Mouse (Mus musculus): Measurements from ENCODE around the gene C2cd4c.

Gene C2cd4c

DNA sequence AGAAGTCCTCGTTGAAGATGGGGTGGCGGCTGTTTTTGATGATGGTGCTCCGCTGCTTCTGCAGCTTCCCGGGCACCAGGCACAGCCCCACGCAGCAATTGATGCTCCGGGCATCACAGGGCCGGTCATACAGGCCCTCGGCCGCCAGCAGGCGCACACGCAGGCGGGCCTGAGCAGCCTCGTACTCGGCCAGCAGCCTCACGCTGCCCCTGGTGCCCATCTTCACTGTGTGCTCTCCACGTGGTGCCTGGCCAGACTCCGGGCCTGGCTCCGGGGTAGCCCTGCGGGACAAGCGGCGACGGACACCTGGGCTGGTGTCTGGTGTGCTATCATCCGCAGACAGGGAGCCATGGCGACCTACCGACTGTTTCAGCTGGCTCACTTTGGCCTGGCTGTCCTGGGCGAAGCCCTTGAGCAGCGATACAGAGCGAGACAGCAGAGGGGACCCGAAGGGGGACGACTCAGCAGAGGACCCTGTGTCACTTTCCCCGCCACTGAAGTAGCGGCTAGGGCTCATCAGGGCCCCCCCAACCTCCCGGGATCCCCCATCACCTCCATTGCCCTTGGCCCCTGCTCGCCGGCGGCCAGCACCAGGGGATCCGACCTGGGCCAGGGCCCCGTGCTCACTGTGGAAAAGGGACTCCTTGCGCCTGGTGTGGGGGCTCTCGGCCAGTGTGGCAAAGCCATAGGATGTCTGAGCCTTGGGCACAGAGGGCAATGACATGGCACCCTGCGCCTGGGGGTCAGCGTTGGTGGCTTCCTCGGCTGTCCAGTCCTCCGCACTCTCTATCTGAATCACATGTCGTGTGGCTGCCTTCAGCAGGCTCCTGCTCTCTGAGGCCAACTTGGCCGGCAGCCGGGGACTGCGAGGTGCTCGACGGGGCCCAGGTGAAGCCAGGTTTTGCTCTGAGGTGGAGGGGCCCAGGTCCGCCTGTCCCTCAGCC, 1.4 kb downstream of the C2cd4c start:
- DNase-seq: no peak

DNA sequence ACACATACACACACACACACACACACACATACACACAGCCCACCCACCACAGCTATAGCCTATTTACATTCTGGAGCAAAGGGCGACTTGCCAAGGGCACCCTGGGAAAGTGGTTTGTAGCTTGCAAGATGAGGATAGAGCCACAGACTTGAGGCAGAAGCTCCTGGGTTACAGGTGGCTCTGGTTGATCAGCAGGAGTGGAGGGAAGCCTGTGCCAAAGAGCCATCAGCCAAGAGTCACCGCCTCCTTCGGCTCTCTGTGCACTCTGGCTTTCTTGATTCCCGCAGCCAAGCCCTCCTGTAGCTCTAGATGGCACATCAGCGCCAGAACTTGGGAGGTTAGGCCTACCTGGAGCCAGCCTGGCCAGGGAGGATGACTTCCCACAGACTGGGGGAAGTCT, 2.5 kb downstream of the C2cd4c start:
- no peak for DNase-seq

DNA sequence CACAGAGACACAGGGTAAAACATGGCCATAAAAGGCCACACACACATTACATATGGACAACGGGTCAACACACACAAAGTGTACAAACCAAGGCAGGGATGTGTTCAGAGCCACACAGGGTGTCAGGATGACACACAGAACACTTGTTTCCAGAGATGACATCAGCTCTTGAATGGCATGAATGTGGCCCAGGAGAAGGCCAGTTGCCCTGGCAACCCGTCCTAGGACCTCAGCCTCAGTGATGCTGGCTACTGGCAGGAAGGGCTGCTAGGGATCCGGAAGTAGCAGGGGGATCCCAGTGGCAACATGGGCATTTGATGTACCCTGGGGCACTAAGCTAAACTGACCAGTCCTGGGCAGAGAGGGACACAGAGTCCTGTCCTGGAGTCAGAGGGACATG, 4.5 kb downstream of the C2cd4c start:
- DNase-seq: no peak

DNA sequence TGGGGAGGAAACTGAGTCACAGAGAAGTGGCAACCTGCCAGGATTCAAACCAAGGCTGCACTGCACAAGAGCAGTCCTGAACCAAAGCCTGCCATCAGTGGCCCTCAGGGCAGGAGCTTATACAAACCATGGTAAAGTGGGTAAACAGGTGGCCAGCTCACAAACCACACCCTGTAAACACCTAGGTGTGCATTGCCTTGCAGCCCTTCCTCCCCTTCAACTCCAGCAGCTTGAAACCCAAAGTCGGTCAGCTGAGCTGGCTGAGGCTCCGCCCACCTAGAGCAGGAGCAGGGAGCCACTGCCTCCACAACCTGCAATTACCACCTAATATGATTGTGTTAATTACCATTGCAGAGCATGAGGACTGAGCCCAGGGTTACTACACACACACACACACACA, 5.9 kb downstream of the C2cd4c start:
- no peak for DNase-seq

DNA sequence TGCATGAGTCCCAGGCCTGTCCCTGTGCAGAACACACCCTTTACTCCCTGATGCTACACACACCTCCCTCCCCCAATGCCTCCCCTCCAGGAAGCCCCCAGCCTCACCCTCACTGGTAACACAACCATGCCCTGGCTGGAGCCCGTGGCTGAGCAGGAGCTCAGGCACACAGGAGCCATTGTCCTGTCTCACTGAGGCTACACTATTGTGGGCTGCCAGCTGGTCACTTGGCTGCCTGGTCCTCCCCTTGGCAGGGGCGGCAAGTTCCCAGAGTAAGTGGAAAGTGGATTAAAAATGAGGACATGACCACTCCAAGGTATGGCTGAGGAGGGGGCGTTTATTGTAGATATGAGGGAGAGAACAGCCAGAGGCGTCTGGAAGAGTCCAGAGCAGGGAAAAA, 7.3 kb downstream of the C2cd4c start:
- DNase-seq: no peak

DNA sequence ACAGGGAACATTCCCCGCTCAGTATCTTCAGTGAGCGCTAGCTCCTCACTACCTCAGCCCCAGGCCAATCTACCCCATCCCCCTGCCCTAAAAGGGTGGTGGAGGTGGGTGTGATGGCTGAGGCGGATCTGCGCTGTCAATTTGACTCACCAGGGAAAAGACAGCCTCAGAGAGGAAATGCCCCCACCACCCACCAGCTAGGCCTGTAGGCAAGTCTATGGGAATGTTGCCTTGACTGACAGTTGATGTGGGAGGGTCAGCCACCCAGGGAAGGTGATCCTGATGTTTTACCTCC, 15.9 kb downstream of the C2cd4c start:
- DNase-seq: peak; percentile 52

DNA sequence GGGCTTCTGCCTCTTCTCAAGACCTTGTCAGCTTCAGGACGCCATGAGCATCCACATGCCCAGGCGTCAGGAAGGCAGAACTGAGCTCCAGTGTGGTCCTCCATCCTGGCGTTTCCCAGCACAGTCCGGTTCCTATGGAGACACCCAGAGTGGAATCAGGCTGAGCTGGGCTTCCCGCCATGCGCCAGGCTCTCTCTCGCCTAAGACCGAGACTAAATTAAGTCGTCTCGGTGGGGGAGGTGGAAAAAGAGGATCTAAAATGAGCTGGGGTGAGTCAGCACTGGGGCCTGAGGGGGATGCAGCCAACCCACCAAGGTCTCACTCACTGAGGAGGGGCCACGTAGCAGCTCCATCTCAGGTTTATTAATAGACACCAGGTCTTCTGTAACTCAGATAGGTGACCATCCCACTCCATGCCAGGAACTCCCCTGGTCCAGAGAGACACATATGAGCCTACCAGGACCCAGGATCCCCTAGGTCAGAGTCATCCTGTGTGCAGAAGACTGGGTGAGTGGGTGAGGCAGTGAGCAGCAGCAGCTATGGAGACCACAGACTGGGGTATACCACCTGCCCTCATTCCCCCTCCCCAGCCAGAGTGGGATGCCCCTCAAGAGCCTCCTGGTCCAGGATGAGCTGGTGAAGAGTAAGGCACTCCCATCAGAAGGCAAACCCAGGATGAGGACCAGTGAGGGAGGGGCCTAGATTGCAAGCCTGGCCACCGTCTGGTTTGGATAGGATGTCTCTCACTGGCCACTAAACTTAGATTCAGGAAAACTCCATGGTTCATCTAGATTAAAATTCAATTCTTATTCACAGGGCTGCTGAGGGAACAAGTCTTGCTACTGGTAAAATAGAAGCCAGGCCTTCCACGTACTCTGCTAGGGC, 16.5 kb downstream of the C2cd4c start:
- peak; percentile 85 for DNase-seq

DNA sequence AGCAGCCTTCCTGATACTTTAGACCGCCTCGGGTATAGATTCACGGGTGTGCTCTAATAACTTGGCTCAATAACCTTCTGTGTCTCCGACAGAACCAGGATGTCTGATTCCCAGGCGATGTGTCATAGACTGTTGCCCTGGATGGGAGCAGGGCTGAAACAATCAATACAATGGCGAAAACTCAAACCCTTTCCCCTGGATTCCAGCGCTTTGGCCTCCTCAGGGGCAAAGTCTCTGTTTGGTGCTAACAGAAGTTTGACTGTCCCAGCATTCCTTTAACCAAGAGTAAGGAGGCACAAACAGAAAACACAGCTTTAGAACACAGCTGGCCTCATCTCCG, 18.3 kb downstream of the C2cd4c start:
- DNase-seq: no peak

DNA sequence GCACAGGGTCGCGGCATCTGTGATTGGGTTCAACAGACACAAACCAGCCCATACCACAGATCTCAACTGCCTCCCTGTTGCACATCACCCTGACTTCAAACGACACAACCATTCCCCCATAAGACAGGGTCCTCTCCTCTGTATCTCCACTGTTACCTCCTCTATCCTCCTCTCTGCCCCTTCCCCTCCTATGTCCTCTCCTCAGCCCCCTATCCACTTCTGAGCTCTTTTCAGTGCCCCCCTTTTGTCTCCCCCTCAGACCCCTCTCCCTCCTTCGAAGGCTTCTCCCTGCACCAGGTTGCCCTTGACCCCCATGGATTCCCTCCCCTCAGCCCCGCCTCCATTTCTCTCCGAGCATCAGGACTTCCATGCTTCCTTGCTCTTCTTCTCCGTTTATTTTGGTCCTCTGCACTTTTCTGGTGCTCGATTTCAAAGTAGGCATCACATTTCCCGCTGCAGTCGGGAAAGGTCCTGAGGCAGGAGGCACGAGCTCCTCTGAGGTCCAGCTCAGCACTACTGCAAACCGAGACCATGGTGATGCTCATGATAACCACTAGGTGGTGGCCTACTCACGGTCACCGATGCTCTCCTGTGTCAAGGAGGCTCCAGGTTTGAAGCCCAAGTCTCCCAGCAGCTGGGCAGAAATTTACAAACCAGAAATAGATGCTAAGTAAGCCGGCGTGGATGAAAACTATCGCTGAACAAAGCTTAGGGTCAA, 18.8 kb downstream of the C2cd4c start:
- peak; percentile 74 for DNase-seq

DNA sequence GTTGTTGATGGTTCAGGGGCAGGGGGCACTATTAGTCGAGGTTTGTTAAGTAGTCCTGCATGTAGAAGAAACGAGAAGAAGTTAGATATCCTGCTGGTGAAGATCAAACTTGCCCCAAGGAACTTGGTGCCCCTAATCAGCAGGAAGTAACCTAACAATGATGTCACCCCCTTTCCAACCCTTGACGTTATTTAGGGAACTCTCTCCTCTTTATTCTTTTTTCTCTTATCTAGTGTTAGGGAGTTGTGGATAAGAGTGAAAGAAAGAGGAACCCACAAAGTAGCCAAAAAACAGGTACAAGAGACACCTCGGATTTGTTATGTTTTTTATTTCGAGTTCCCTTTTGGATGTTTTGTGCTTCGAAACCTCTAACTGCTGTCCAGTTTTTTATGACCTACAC, 19.7 kb downstream of the C2cd4c start:
- no peak for DNase-seq

DNA sequence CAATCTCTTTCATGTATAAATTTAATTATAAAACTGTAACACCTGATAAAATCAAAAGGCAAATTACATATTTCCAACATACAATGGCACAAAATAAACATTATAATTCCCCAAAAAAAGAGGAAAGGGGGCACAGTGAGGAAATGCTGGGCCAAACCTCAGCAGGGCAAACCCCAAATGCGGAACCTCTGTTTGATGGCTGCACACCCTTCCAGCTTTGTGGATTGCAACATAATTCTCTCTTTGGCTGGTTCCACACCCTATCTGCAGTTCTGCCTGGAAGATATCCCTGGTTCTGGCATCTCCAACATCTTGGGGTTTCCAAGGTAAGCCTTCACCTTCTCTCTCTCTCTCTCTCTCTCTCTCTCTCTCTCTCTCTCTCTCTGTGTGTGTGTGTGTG, 23.1 kb downstream of the C2cd4c start:
- DNase-seq: no peak

DNA sequence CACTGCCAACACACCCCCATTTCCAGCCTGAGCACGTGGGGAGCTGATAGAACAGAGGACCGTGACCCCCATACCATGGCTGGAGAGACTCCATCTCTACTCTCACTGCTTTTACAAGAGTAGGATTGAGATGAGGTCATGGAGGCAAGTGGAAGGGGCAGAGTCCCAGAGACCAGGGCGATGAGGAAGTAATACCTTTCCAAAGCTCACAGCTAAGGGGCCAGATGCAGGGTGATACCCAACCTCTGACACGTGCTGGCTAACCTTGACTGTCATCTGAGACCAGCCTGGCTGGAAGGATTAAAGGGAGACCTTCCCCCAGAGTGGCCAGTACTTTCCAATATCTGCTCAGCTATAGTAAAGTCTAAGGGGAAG, 26.1 kb downstream of the C2cd4c start:
- DNase-seq: no peak

DNA sequence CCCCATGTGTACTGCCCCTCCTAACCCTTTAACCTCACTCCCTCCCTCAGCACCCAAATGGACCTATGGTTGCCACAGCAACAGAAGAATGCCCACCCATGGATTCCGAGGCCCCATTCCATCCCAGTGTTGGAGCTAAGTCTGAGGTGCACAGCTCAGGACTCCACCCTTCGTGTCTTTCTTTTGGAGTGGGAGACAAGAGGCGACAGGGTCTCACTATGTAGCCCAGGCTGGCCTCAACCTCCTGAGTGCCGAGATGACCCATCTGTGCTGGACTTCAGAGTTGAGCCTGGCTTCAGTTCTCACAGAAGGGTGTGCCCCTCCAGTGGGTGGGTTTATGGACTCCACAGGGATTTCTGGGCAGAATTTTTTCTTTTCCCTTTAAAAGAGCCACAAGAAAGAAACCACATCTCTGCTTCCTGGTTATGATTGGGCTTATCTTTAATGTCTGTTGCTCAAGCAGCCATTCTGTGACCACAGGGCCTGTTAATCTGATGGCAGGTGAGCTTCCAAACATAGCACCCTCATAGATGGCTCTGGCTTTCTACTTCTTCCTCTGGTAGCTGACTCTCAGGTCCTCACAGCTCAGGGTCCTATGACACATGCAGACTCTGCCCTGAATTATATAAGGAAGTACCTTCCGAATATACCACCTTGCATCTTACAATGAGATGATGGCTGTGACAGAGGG, 26.6 kb downstream of the C2cd4c start, which contains the start of gene Theg:
Gene Theg, minus strand, starts transcription at position 271 of the 691 bp plus-strand sequence.
- DNase-seq: no peak

DNA sequence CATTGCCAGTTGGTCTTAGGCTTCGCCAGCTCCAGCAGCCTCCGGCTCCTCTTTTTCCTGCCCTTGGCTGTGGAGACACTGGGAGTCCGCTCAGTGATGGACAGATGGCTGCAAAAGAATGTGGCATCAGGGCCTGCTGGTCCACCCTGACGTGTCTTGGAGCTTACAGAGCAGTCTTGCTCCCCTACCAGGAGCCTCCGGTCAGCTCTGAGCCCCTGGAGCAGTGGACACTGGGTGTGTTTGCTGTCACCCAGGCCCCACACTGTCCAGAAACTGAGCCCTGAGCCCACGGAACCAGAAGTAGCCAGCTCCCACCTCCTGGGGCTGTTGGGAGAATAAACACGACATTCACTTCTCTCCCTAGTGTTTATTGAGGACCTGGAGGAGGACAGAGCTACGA, 27.6 kb downstream of the C2cd4c start:
- DNase-seq: no peak

DNA sequence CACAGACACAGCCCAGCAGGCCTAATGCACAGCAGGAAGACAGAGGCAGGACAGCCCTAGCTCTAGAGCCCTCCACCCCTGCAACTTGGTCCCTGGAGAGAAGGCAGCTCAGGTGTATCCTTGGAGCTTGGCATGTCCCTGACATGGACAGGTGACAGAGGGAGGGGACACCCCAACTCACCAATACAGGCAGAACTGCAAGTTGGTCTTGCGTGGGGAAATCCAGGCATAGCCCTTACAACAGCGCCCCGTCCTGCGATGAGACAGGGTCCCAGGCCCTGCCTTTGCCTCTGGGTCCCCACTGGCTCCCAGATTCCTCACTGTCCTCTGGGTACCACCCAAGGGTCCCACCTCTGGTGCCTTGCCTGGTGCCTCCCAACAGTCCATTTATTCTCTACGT, 28.1 kb downstream of the C2cd4c start:
- no peak for DNase-seq

DNA sequence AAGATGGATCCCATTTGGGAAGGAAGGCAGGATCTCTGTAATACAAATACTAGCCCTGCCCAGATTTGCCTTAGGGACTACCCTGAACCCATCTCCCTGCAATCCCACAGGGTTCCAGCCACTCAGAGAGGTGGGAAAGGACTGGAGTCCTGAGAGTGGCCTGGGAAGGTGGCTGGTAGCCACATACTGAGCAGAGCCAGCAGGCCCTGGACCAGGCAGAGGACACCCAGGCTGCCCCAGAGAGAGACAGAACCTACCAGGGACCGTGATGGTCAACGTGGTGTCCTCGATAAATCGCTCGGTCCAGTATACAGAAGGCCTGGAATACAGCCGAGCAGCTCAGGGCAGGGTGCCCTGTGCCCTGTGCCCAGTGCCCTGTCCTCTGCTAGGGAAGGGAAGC, 28.7 kb downstream of the C2cd4c start:
- no peak for DNase-seq

DNA sequence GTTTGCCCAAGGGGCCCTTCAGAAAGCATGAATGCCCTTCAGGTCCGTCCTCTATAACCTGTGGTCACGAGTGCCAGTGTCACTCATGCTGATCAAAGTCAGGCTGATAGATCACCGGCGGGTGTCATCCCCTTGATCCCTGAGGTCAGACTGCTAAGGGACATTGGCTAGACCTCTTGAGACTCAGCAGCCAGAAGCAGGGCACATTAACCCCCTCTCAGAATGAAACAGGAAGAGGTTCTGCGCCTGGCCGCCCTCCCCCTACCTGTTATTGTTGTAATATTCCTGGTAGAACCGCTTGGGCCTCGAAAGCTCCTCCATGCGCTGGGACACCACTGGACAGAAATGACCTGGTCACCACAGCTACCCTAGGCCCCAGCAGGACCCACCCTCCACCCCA, 29.4 kb downstream of the C2cd4c start:
- DNase-seq: no peak

DNA sequence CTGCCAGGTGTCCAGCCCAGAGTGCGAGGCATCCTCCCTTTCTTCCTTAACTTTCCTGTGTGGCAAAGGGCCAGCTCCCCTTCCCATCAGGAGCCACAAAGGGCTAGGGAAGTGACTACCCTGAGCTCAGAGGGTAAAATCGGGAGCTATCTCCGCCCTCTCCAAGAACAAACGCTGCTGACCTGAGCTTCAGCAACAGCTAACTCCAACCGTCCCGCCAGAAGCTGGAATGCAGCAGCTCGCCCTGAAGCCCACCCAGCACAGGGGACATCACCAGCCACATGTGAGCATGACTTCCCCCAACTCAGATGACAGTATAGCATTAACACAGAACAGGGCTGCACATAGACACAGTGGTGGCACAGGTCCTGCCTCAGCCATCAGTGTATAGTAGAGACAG, 29.8 kb downstream of the C2cd4c start:
- no peak for DNase-seq

DNA sequence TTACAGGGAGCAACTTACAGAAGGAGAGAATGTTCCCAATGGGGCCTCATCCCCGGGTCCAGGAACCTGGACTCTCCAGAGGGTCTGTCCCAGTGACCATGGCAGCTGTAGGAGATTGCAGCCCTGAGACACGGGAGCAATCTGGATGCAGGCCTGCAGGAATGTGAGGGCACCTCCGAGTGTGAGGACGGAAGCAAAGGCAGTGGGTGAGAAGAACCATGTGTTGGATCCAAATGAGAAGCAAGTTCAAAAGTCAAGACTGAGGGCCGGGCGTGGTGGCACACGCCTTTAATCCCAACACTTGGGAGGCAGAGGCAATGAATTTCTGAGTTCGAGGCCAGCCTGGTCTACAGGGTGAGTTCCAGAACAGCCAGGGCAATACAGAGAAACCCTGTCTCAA, 32.3 kb downstream of the C2cd4c start:
- DNase-seq: no peak

DNA sequence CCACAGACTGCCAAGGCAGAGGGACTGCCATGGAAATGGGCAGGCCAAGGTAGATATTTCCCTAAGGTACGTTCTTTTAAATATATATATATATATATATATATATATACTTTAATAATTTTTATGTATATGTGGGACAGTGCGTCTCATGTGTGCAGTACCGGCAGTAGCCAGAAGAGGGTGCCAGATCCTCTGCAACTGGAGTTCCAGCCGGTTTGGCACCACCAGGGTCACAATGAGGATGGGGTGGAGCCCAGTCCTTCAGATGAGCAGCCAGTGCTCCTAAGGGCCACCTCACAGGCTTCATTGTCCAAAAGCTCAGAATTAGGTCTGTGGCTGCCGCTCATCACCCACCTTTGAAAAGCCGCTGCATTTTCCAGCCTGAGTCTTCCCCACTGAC, 33.0 kb downstream of the C2cd4c start:
- DNase-seq: no peak

DNA sequence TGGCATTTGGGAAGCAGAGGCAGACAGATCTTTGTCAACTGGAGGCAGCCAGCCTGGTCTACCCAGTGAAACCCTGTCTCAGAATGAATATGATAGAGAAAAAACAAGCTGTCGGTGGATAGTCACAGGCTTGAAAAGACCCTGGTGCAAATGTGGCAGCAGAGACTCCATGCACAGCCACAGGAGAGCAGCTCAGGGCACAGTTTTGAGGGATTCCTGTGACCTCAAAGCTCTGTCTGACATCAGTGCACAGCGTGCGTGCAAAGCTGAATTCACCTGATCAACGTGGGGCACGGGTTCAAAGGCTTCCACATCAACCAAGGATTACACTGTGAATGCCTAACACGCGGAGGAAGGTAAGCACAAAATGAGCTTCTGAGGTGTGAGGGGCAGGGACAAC, 33.5 kb downstream of the C2cd4c start:
- DNase-seq: no peak

DNA sequence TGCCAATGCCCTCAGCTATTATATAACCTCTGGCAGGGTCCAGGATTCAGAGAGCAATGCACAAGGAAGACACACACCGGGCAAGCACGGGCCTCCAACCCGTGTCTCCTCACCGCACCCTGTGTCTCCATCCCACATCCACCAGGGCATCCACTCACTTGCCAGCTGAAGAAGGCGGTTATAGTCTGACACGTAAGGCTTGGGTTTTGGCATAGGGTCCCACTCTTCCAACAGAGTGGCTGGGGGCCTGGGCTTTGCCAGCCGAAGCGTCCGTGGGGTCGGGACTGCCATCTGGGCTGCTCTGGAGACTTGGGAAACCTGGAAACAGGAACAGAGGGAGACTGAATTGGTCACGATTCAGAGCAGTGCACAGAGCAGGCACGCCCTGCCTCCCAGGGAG, 34.0 kb downstream of the C2cd4c start:
- no peak for DNase-seq

DNA sequence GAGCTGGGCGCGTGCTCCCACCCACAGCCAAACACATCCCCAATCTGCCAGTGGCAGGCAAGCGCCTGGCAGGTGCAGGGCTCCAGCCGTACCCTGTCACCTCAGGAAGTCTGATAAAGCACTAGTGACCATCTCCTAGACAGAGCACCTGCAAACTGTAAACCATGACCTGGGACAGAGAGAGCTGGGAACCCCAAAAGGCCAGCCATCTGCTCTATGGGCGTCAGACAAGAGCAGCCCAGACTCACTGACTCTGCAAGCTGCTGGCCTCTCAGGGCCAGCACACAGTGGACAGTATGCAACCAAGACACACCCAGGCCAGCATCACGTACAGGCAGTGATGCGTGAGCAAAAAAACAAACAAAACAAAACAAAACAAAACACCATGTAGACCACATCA, 34.9 kb downstream of the C2cd4c start:
- no peak for DNase-seq

Measured in right cerebral cortex, adult 18-20 months (tissue).